Mouse (Mus musculus) MEL (cell line): ENCODE measurements around the gene Gm37240. TPM values are rescaled to one million over a fixed set of nuclear protein-coding genes. Genes with fewer than 3 reads are reported as not detected.

Source experiments
- DNase-seq: peaks from one replicate; pipeline ENCODE4 v3.0.0; 2011; ENCODE audit warnings: low read depth, low spot score
- H3K27ac ChIP-seq: 2 replicates; pipeline ENCODE4 v1.5.1; 2012; ENCODE audit warnings: low read depth, mild to moderate bottlenecking, control low read depth, low read length, moderate library complexity; ENCODE audit not compliant: control insufficient read depth
- H3K27me3 ChIP-seq, 2 experiments: fragments of 150-350 bp in 1 of 2; sonication (generic) in 1 of 2; 2 replicates each; pipeline ENCODE4 v1.6.1; 2012; ENCODE audit warnings: low read length in 2 of 2, mild to moderate bottlenecking in 2 of 2, improper control_type of control experiment in 1 of 2, moderate library complexity in 1 of 2; ENCODE audit not compliant: insufficient read depth in 2 of 2, control insufficient read depth in 1 of 2
- H3K36me3 ChIP-seq, 2 experiments: 2 replicates each; pipeline ENCODE4 v1.6.1; 2012 to 2014; ENCODE audit warnings: low read length in 2 of 2, improper control_type of control experiment in 1 of 2, inconsistent platforms in 1 of 2, mild to moderate bottlenecking in 1 of 2; ENCODE audit not compliant: insufficient read depth in 2 of 2, control insufficient read depth in 1 of 2
- H3K4me1 ChIP-seq, 2 experiments: fragments of 150-350 bp in 1 of 2; sonication (generic) in 1 of 2; 2 replicates each; pipeline ENCODE4 v1.6.1; 2012; ENCODE audit warnings: low read length in 2 of 2, improper control_type of control experiment in 1 of 2, mild to moderate bottlenecking in 1 of 2; ENCODE audit not compliant: insufficient read depth in 2 of 2, control insufficient read depth in 1 of 2
- H3K4me3 ChIP-seq, 2 experiments: fragments of 150-350 bp in 1 of 2; sonication (generic) in 1 of 2; 2 replicates each; pipeline ENCODE4 v1.5.1; 2012; ENCODE audit warnings: low read depth in 2 of 2, low read length in 2 of 2, mild to moderate bottlenecking in 2 of 2, moderate library complexity in 2 of 2, control low read depth in 1 of 2, improper control_type of control experiment in 1 of 2; ENCODE audit not compliant: control insufficient read depth in 1 of 2, insufficient read depth in 1 of 2
- H3K79me2 ChIP-seq: 2 replicates; pipeline ENCODE4 v1.6.1; 2012; ENCODE audit warnings: mild to moderate bottlenecking, low read length, moderate library complexity; ENCODE audit not compliant: control insufficient read depth, poor library complexity, insufficient read depth
- H3K9ac ChIP-seq: 2 replicates; pipeline ENCODE4 v1.6.1; 2012; ENCODE audit warnings: low read depth, mild to moderate bottlenecking, control low read depth, low read length, moderate library complexity; ENCODE audit not compliant: control insufficient read depth, poor library complexity, severe bottlenecking
- H3K9me3 ChIP-seq: fragments of 150-350 bp; sonication (generic); replicated peaks from 2 replicates; pipeline ENCODE4 v1.6.1; 2012; ENCODE audit warnings: mild to moderate bottlenecking, low read length, improper control_type of control experiment, moderate library complexity; ENCODE audit not compliant: insufficient read depth
- BHLHE40 ChIP-seq: IDR thresholded peaks from 2 replicates; pipeline ENCODE4 v1.6.1; 2012; ENCODE audit warnings: low read depth, mild to moderate bottlenecking, inconsistent platforms, low read length, improper control_type of control experiment, borderline replicate concordance
- CHD1 ChIP-seq: IDR thresholded peaks from 2 replicates; pipeline ENCODE4 v1.6.1; 2012; ENCODE audit warnings: low read depth, mild to moderate bottlenecking, inconsistent platforms, low read length, improper control_type of control experiment
- CHD2 ChIP-seq: IDR thresholded peaks from 2 replicates; pipeline ENCODE4 v1.6.1; 2011; ENCODE audit warnings: low read length, improper control_type of control experiment
- CTCF ChIP-seq, 3 experiments: IDR thresholded peaks in 2 of 3; conservative IDR thresholded peaks in 1 of 3; 2 replicates each; pipeline ENCODE4 v1.5.1; 2011 to 2012; ENCODE audit warnings: low read length in 3 of 3, low read depth in 2 of 3, mild to moderate bottlenecking in 2 of 3, improper control_type of control experiment in 1 of 3, inconsistent platforms in 1 of 3, mixed read lengths in 1 of 3, moderate library complexity in 1 of 3; ENCODE audit not compliant: control insufficient read depth in 1 of 3, insufficient read depth in 1 of 3, poor library complexity in 1 of 3, severe bottlenecking in 1 of 3
- E2F4 ChIP-seq: IDR thresholded peaks from 2 replicates; pipeline ENCODE4 v1.6.1; 2011; ENCODE audit warnings: low read depth, low read length, improper control_type of control experiment, borderline replicate concordance
- ELF1 ChIP-seq: IDR thresholded peaks from 2 replicates; pipeline ENCODE4 v1.6.1; 2014; ENCODE audit warnings: low read depth, mild to moderate bottlenecking, inconsistent platforms, low read length, improper control_type of control experiment, moderate library complexity
- ETS1 ChIP-seq: IDR thresholded peaks from 2 replicates; pipeline ENCODE4 v1.6.1; 2012; ENCODE audit warnings: low read depth, mild to moderate bottlenecking, inconsistent platforms, low read length, improper control_type of control experiment, moderate library complexity
- GABPA ChIP-seq: IDR thresholded peaks from 2 replicates; pipeline ENCODE4 v1.6.1; 2012; ENCODE audit warnings: low read depth, mild to moderate bottlenecking, inconsistent platforms, low read length, improper control_type of control experiment, moderate library complexity
- GATA1 ChIP-seq: IDR thresholded peaks from 2 replicates; pipeline ENCODE4 v1.6.1; 2011; ENCODE audit warnings: low read depth, low read length, improper control_type of control experiment
- HCFC1 ChIP-seq: IDR thresholded peaks from 2 replicates; pipeline ENCODE4 v1.6.1; 2012; ENCODE audit warnings: low read depth, mild to moderate bottlenecking, inconsistent platforms, low read length, improper control_type of control experiment, moderate library complexity
- KAT2A ChIP-seq: conservative IDR thresholded peaks from 2 replicates; pipeline ENCODE4 v1.6.1; 2012; ENCODE audit warnings: low read depth, low read length, improper control_type of control experiment, inconsistent platforms
- MAX ChIP-seq: IDR thresholded peaks from 2 replicates; pipeline ENCODE4 v1.6.1; 2011; ENCODE audit warnings: low read length, improper control_type of control experiment
- MAZ ChIP-seq: IDR thresholded peaks from 2 replicates; pipeline ENCODE4 v1.6.1; 2012; ENCODE audit warnings: low read depth, mild to moderate bottlenecking, inconsistent platforms, low read length, improper control_type of control experiment
- MYB ChIP-seq: IDR thresholded peaks from 2 replicates; pipeline ENCODE4 v1.6.1; 2011; ENCODE audit warnings: mild to moderate bottlenecking, low read depth, low read length, improper control_type of control experiment
- MYC ChIP-seq: IDR thresholded peaks from 2 replicates; pipeline ENCODE4 v1.6.1; 2011; ENCODE audit warnings: low read depth, mild to moderate bottlenecking, low read length, improper control_type of control experiment, moderate library complexity
- POLR2A ChIP-seq, 2 experiments: IDR thresholded peaks; 2 replicates each; pipeline ENCODE4 v1.6.1; 2011 to 2012; ENCODE audit warnings: low read length in 2 of 2, mild to moderate bottlenecking in 2 of 2, control low read depth in 1 of 2, improper control_type of control experiment in 1 of 2, low read depth in 1 of 2, moderate library complexity in 1 of 2; ENCODE audit not compliant: control insufficient read depth in 1 of 2, insufficient read depth in 1 of 2, poor library complexity in 1 of 2
- POLR2AphosphoS2 ChIP-seq: IDR thresholded peaks from 2 replicates; pipeline ENCODE4 v1.6.1; 2011; ENCODE audit warnings: low read length, improper control_type of control experiment
- POLR2AphosphoS5 ChIP-seq: IDR thresholded peaks from 2 replicates; pipeline ENCODE4 v1.6.1; 2012; ENCODE audit warnings: low read depth, borderline replicate concordance, mild to moderate bottlenecking, inconsistent platforms, low read length, moderate library complexity, mixed read lengths
- RCOR1 ChIP-seq: IDR thresholded peaks from 2 replicates; pipeline ENCODE4 v1.6.1; 2012; ENCODE audit warnings: low read depth, mild to moderate bottlenecking, inconsistent platforms, low read length, improper control_type of control experiment
- SIN3A ChIP-seq: IDR thresholded peaks from 2 replicates; pipeline ENCODE4 v1.6.1; 2012; ENCODE audit warnings: low read length, improper control_type of control experiment, inconsistent platforms
- TAL1 ChIP-seq: IDR thresholded peaks from 2 replicates; pipeline ENCODE4 v1.6.1; 2012; ENCODE audit warnings: mild to moderate bottlenecking, inconsistent platforms, low read length, moderate library complexity, mixed read lengths
- TBP ChIP-seq: IDR thresholded peaks from 2 replicates; pipeline ENCODE4 v1.8.0; 2011; ENCODE audit warnings: low read depth, low read length, improper control_type of control experiment
- USF1 ChIP-seq: IDR thresholded peaks from 2 replicates; pipeline ENCODE4 v1.6.1; 2014; ENCODE audit warnings: low read depth, mild to moderate bottlenecking, inconsistent platforms, low read length, improper control_type of control experiment, moderate library complexity
- ZC3H11A ChIP-seq: IDR thresholded peaks from 2 replicates; pipeline ENCODE4 v1.6.1; 2012; ENCODE audit warnings: low read depth, mild to moderate bottlenecking, inconsistent platforms, low read length, improper control_type of control experiment
- ZMIZ1 ChIP-seq: IDR thresholded peaks from 2 replicates; pipeline ENCODE4 v1.6.1; 2012; ENCODE audit warnings: low read depth, mild to moderate bottlenecking, inconsistent platforms, low read length, improper control_type of control experiment, moderate library complexity
- ZNF384 ChIP-seq: IDR thresholded peaks from 2 replicates; pipeline ENCODE4 v1.6.1; 2012; ENCODE audit warnings: low read depth, mild to moderate bottlenecking, inconsistent platforms, low read length, improper control_type of control experiment
- polyA plus RNA-seq, 2 experiments: library from polyadenylated mRNA; stranded (reverse) in 1 of 2; unstranded in 1 of 2; fragments of >175 nt in 1 of 2; fragments of >200 nt in 1 of 2; gene quantifications; 2 replicates each; pipeline versions ENCODE4 v1.2.1 to v1.2.4; 2012; ENCODE audit warnings: low replicate concordance in 2 of 2, low read depth in 1 of 2; ENCODE audit not compliant: insufficient read length in 2 of 2, insufficient read depth in 1 of 2, missing spikeins in 1 of 2
- total RNA-seq: library from RNA; depleted of rRNA; stranded (reverse); fragments of 300-350 nt; gene quantifications from 2 replicates; pipeline ENCODE4 v1.2.3, GENCODE M21; 2012

Gene Gm37240
- total and polyA plus RNA-seq, 3 experiments = 0.04 TPM; not detected in 2

DNA sequence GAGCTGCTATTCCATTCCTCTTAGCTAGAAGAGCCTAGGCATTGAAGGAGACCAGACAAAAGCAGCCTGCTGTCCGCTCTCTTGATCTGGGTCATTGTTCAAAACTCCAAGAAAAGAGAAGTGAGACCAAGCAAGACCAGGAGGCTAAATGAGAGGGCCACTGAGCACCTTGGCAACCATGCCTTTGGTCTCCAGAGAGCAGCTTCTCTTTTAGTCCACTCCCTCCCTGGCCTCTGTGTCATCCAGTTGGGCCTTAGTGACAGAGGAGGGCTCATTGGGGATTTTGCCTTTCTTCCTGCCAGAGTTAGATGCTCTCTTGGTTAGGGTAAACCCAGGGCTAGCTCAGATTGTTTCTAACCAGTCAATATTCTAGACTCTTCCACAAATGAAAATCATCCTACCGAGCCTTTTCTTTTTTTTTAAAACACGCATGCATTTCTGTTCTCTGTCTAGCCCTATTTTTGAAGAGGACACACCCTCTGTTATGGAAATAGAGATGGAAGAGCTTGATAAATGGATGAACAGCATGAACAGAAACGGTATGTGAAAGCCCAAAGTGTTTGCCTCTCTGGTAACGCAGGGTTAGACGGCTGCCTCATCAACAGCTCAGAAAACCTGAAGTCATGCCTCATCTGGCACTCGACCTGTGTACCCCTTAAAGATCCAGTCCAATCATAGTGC is 1197.1 kb downstream of the Gm37240 start:
- no peaks in the 10 kb centered on the region for H3K27me3 ChIP-seq
- no peak overlapping the region for H3K9ac ChIP-seq
- no peaks in the 10 kb centered on the region for H3K79me2 ChIP-seq
- H3K4me1 ChIP-seq = peaks cover 0 to 6% of the 10 kb centered on the region in 2 experiments; a peak in 2 of 4 replicates
- H3K9me3 ChIP-seq = no peaks in the 10 kb centered on the region
- H3K4me3 ChIP-seq = no peak overlapping the region
- H3K36me3 ChIP-seq = no peaks in the 10 kb centered on the region; a peak in 1 of 4 replicates
- TF ChIP-seq MAX (no peak), MYB (no peak), ELF1 (no peak), RCOR1 (no peak), ZMIZ1 (no peak), MYC (no peak), SIN3A (no peak), TAL1 (no peak), CHD1 (no peak)
- DNase-seq = no peak
- no peak overlapping the region for H3K27ac ChIP-seq

DNA sequence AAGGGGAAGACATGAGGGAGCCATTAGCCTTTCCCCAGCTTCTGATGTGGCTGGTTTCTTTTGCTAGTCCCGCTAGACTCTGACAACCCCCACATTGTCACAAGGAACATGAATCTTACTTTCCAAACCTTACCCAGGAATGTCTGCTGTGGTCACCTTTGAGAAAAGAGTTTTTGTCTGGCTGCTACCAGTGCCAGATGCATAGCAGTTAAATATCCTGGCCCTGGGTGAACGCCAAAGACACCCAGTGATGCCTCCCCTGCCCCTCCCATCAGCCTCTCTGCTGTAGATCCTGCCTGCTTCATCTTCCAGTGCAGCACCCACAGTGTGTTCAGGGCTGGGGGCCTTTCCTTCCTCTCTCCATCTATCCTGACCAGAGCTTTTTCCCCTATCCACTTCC is 1197.7 kb downstream of the Gm37240 start:
- H3K9me3 ChIP-seq = no peaks in the 10 kb centered on the region
- H3K36me3 ChIP-seq = no peaks in the 10 kb centered on the region; a peak in 1 of 4 replicates
- H3K4me1 ChIP-seq = peaks cover 0 to 7% of the 10 kb centered on the region in 2 experiments; a peak in 2 of 4 replicates
- no peak overlapping the region for H3K27ac ChIP-seq
- H3K27me3 ChIP-seq = no peaks in the 10 kb centered on the region
- TF ChIP-seq MAZ (no peak), GABPA (no peak), E2F4 (no peak), CTCF (IDR thresholded peaks at IDR 0.05 in 2 of 3, conservative IDR thresholded peaks at IDR 0.05 in 1 of 3; ENCODE audit: control insufficient read depth in 1 of 3, insufficient read depth in 1 of 3, low read depth in 2 of 3, low read length in 3 of 3, poor library complexity in 1 of 3, severe bottlenecking in 1 of 3) (no peak), RCOR1 (no peak), BHLHE40 (no peak), TBP (no peak), MAX (no peak), GATA1 (no peak), POLR2AphosphoS5 (no peak), CHD2 (no peak), ETS1 (no peak), POLR2A (IDR thresholded peaks at IDR 0.05; ENCODE audit: control insufficient read depth in 1 of 2, insufficient read depth in 1 of 2, low read depth in 1 of 2, low read length in 2 of 2, poor library complexity in 1 of 2) (no peak), HCFC1 (no peak), ZC3H11A (no peak), USF1 (no peak), KAT2A (no peak), POLR2AphosphoS2 (no peak), ZNF384 (no peak), MYC (no peak)
- no peak for DNase-seq
- no peak overlapping the region for H3K9ac ChIP-seq
- H3K79me2 ChIP-seq = no peaks in the 10 kb centered on the region
- no peak overlapping the region for H3K4me3 ChIP-seq
